Mouse (Mus musculus): ENCODE measurements around the gene Flvcr2. TPM values are rescaled to one million over a fixed set of nuclear protein-coding genes. Genes with fewer than 3 reads are reported as not detected.

Gene Flvcr2
- under 1 TPM in 1 of 2 experiments, not detected in 1; 0.39 TPM for total RNA-seq (2023)

DNA sequence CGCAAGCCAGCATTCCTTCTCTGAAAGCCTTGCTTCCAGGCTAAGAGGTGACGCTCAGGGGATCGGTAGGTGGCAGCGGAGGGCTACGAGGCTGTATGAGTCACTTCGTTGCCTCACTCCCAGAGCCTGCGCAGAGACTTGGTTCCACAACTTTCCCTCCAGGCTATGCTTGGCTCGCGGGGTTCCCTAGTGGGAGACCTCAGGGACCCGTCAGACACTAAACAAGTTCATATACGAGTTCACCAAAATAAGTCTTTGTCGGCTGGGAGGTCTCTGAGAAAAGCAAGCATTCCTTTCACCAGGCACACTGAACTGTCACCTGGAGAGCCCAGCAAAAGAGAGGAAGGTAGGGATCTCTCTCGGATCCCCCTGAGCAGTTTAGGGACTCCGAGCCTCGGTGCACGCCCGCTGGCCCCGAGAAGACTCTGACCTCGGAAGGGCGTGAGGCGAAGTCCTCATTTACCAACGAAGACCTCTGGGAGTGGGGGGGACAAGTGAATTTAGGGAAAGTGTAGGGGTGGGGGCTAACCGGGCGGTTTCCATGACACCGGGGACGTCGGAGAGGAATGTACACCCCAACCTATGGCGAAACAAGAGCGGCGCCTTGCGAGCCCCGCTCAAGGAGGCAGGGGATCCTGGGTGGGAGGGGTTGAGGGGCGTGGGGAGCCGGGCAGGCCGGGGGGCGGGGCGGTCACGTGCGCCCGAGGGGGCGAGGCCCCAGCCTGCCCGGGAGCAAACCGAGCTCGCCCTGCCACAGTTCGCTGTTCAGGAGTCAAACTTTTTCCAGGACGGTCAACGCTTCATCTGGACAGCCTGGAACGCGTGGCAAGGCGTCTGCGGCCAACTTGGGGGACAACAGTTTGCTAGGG lies at the start of gene Flvcr2:
TSS of gene Flvcr2 (plus strand) at position 713 of the 869 bp plus-strand sequence.

DNA sequence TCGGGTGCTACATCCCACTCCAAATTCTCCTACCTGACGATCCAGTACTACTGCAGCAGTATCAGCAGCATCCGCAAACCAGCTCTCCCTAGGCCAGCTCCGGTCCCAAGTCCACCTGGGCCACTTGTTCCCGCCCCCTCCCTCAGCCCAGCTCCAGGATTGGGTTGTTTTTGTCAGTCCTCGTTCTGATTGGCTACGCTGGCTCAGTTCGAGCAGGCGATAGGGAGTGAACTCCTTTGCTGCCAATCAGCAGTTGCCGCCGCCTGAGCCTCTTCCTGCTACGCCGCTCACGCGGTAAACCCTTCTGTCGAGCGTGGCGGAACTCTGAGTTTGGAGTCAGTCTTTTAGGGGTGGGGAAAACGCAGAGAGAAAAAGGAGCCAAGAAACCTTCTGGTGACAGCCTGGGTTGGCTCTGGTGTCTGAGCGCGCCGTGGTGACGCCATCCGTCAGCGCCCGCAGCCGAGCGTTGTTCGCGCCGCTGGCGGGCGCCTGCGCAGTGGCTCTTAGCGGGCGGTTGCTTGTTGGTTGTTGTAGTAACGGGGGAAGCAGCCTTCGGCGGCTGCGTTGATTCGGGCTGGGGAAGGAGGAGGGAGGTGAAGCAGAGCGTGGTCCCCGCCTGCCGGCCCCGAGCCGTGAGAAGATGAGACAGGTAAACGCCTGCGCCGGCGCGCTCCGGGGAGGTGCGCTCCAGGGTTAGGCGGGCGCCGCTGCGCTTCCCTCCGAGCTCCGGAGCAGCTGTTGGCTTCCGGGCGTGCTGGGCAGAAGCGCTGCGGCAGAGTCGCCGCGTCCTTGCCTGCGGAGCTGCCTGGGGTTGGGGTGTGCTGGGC lies 78.3 kb downstream of the Flvcr2 start, which contains the start of the genes Erg28 and Ttll5:
TSS of gene Erg28 (minus strand) at position 113 of the 827 bp plus-strand sequence.
TSS of gene Ttll5 (plus strand) at position 222 of the 827 bp plus-strand sequence.

Other genes starting within 250 kb of the Flvcr2 start
- 10 to 100 TPM; 66.3 to 84.9 TPM for gene Jdp2, start 147.5 kb upstream of the Flvcr2 start, total RNA-seq (2023)
- gene Batf, start 59.9 kb upstream of the Flvcr2 start, total RNA-seq (2023) = 10 to 100 TPM; 13.8 to 16.4 TPM
- gene Erg28, start 78.0 kb downstream of the Flvcr2 start, total RNA-seq (2023) = 10 to 100 TPM; 15.3 to 17.8 TPM
- gene Ttll5, start 78.1 kb downstream of the Flvcr2 start, total RNA-seq (2023) = 10 to 100 TPM in 1 of 2 experiments, 1 to 10 TPM in 1; 9.9 to 13.6 TPM

All from neutrophil, adult 83 days (primary cell).